10 mouse cellular contexts compared by ENCODE assay signal in genomic region chr13:36620498-36621332, GRCm38 (mm10).
DNase-seq lines count a peak whose midpoint lies in the region; ATAC-seq and TF ChIP-seq lines count a peak whose summit lies in the region.
"Had no signal": no experiment of that assay in that cellular context is flagged by ENCODE, and none has a peak within 500 bp of the region (broad histone marks: within the 10 kb centered on the region; RNA-seq: fewer than 3 reads in every experiment).

No protein-coding gene starts in this region.

- H3K9me3 ChIP-seq in kidney, embryonic 14.5 days (ENCODE audit: control insufficient read depth, low read length) = no peaks in the 10 kb centered on the region
- H3K9me3 ChIP-seq: midbrain, embryonic 12.5 days had no signal

- H3K27me3 ChIP-seq in kidney, embryonic 14.5 days (ENCODE audit: control insufficient read depth, insufficient read depth, low read length) = no peaks in the 10 kb centered on the region
- H3K27me3 ChIP-seq in liver, adult 2 months (ENCODE audit: control insufficient read depth, insufficient read depth, low read length) = no peaks in the 10 kb centered on the region
- H3K27me3 ChIP-seq: midbrain, embryonic 12.5 days had no signal

- H3K36me3 ChIP-seq in kidney, embryonic 14.5 days (ENCODE audit: control insufficient read depth, insufficient read depth, low read length) = no peaks in the 10 kb centered on the region
- H3K36me3 ChIP-seq in liver, adult 2 months (ENCODE audit: control insufficient read depth, insufficient read depth, low read length) = no peaks in the 10 kb centered on the region
- H3K36me3 ChIP-seq: midbrain, embryonic 12.5 days had no signal

- no peak overlapping the region for H3K4me2 ChIP-seq in kidney, embryonic 14.5 days (replicated peaks; ENCODE audit: low read depth, low read length)
- H3K4me2 ChIP-seq: midbrain, embryonic 12.5 days had no signal

- TF ChIP-seq CTCF in liver, adult 2 months (IDR thresholded peaks at IDR 0.05; ENCODE audit: low read depth, low read length) = no peak

- no peak for TF ChIP-seq POLR2A in liver, adult 2 months (IDR thresholded peaks at IDR 0.05; ENCODE audit: extremely low read depth, insufficient read depth, low read length)

- H3K4me1 ChIP-seq in kidney, embryonic 14.5 days (ENCODE audit: control insufficient read depth, insufficient read depth, low read length) = no peaks in the 10 kb centered on the region
- H3K4me1 ChIP-seq in liver, adult 2 months (ENCODE audit: control insufficient read depth, insufficient read depth, low read length) = peaks cover 6% of the 10 kb centered on the region; the same call in 1 of the 2 replicates
- H3K4me1 ChIP-seq: midbrain, embryonic 12.5 days had no signal

- ATAC-seq in kidney, embryonic 14.5 days (ENCODE audit: low FRiP score, low TSS enrichment) = no peak
- ATAC-seq in megakaryocyte-erythroid progenitor cell, adult 5-6 weeks (replicated peaks; ENCODE audit: low FRiP score, low TSS enrichment, poor library complexity, severe bottlenecking) = no peak

- H3K27ac ChIP-seq in kidney, embryonic 14.5 days (ENCODE audit: low read depth, low read length) = no peak overlapping the region
- H3K27ac ChIP-seq in liver, adult 2 months (replicated peaks; ENCODE audit: insufficient read depth, low read depth, low read length) = peak overlapping the region; percentile 92
- H3K27ac ChIP-seq: midbrain, embryonic 12.5 days had no signal

- WGBS in kidney, embryonic 14.5 days = 87% methylated on average over 10 of the region's 10 CpGs
- 26% methylated on average over 10 of the region's 10 CpGs for WGBS in liver, adult 2 months

- H3K4me3 ChIP-seq in kidney, embryonic 14.5 days (ENCODE audit: low read length) = no peak overlapping the region
- H3K4me3 ChIP-seq in liver, adult 2 months (ENCODE audit: insufficient read depth, low read depth, low read length) = no peak overlapping the region
- H3K4me3 ChIP-seq: midbrain, embryonic 12.5 days had no signal

- H3K9ac ChIP-seq in kidney, embryonic 14.5 days (ENCODE audit: low read depth, low read length) = no peak overlapping the region
- H3K9ac ChIP-seq in liver, adult 2 months (ENCODE audit: low read depth, low read length) = peak overlapping the region; percentile 16; the same call in 1 of the 2 replicates
- H3K9ac ChIP-seq: midbrain, embryonic 12.5 days had no signal

- DNase-seq in kidney, adult 18-20 months = peak; percentile 40
- peak; percentile 40 for DNase-seq in gonadal fat pad, adult 2 months (ENCODE audit: low read depth)
- peak; percentile 100 for DNase-seq in liver, adult 2 months (ENCODE audit: extremely low read depth, low read depth, low spot score)
- peak; percentile 74 for DNase-seq in lung, postnatal 25 days (ENCODE audit: low spot score)
- DNase-seq in retina, postnatal 1 day = no peak
- DNase-seq in layer of hippocampus, postnatal 10 days (ENCODE audit: low spot score in 2 of 2) = no peak
- DNase-seq: cerebellum, adult 8-10 months had no signal

- H3K79me2 ChIP-seq in liver, adult 2 months (ENCODE audit: control insufficient read depth, insufficient read depth, low read length) = no peaks in the 10 kb centered on the region

Comparison
In these comparisons a context has a peak if more than half of its experiments do, and no peak if none do; other contexts are left out.
1. DNase-seq: peak in kidney, adult 18-20 months (single experiment), gonadal fat pad, adult 2 months (single experiment), liver, adult 2 months (single experiment) and lung, postnatal 25 days (single experiment); none in retina, postnatal 1 day (single experiment) and layer of hippocampus, postnatal 10 days (0 of 2).